Mouse (Mus musculus) cortical plate, adult 2 months (tissue): ENCODE results near the gene Magix.

Experiments
- CTCF ChIP-seq: fragments of 200-500 bp; IDR thresholded peaks from 2 replicates; pipeline ENCODE4 v1.5.1; 2011; ENCODE audit warnings: mild to moderate bottlenecking, control low read depth, low read length; ENCODE audit not compliant: insufficient read depth; ENCODE audit errors: extremely low read depth
- POLR2A ChIP-seq: fragments of 200-500 bp; IDR thresholded peaks from 2 replicates; pipeline ENCODE4 v1.6.1; 2011; ENCODE audit warnings: mild to moderate bottlenecking, low read length, control low read depth; ENCODE audit not compliant: insufficient read depth; ENCODE audit errors: extremely low read depth

DNA sequence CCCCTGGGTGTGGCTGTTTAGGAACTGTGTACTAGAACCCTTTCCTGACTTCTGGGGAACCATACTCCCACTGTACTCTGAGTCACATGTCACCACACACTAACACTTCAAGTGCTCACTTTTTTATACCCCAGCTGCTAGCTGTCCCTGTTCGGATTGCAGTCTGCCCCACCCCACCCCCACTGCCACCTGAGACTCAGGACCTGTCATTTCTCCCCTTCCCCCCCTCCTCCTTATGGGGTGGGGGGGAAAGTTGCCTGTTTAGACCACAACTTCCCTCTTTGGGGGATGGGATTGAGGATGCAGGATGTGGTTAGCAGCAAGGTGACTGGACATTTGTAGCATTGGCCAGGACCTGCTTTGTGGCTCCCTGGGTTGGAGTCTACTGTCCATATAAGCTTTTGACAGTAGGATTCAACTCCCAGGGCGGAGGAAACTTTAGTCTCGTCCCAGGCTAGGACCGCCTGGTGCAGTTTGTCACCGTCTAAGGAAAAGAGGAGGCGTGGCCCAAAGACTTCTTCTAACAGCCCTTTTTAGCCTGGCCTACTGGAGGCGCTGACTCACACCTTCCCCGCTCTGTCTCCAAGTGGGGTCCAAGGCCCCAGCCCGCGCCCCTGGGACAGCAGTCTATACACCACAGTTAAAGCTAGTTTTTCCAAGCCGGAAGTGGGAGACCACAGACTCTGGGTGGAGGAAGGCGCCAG is 7.3 kb downstream of the Magix start:
- TF ChIP-seq CTCF = no peak
- no peak for TF ChIP-seq POLR2A
